Mouse (Mus musculus) E14TG2a.4 (cell line): ENCODE data around the gene Utrn.

Experiments used
- CTCF ChIP-seq: conservative IDR thresholded peaks from 2 replicates; pipeline ENCODE4 v1.5.1; 2014; ENCODE audit warnings: low read length
- NANOG ChIP-seq: IDR thresholded peaks from 2 replicates; pipeline ENCODE4 v1.6.1; 2014; ENCODE audit warnings: borderline replicate concordance, low read length, mixed read lengths
- POU5F1 ChIP-seq: IDR thresholded peaks from 2 replicates; pipeline ENCODE4 v1.6.1; 2014; ENCODE audit warnings: low read length, borderline replicate concordance

- TF ChIP-seq CTCF = no peak
- TF ChIP-seq NANOG = no peak
- no peak for TF ChIP-seq POU5F1
These were observed 167.5 kb downstream of the Utrn start for GRCm38 (mm10) chr10:12701694-12702093.
